Mouse (Mus musculus): ENCODE results near the gene Trnt1.

GRCm38 (mm10) chr6:106743556-106744233, 25.2 kb upstream of the Trnt1 start:
- TF ChIP-seq CTCF (IDR thresholded peaks at IDR 0.05; ENCODE audit: extremely low read depth, insufficient read length, insufficient replicate concordance, low read depth, low read length): no peak
- TF ChIP-seq POLR2A (IDR thresholded peaks at IDR 0.05; ENCODE audit: low read depth, low read length): no peak

Measured in small intestine, adult 2 months (tissue).